Mouse (Mus musculus) cerebellum, adult 8-10 months (tissue): ENCODE results near the gene Ippk.

Experiments
- DNase-seq: peaks from one replicate; pipeline ENCODE4 v3.0.0; 2022

Ippk gene

GRCm38 (mm10) chr13:49433268-49434029, 12.4 kb downstream of the Ippk start:
- DNase-seq: no peak

- DNase-seq: no peak
Observed at GRCm38 (mm10) chr13:49435745-49436144, 14.7 kb downstream of the Ippk start.

- no peak for DNase-seq
Observed at GRCm38 (mm10) chr13:49436170-49436569, 15.1 kb downstream of the Ippk start.

- DNase-seq: no peak
Observed at GRCm38 (mm10) chr13:49444451-49444850, 23.4 kb downstream of the Ippk start.

- peak; percentile 73 for DNase-seq
Observed at GRCm38 (mm10) chr13:49449318-49449749, 28.3 kb downstream of the Ippk start.

GRCm38 (mm10) chr13:49460276-49460675, 39.2 kb downstream of the Ippk start:
- DNase-seq: no peak

GRCm38 (mm10) chr13:49460692-49461414, 39.8 kb downstream of the Ippk start:
- DNase-seq: no peak

GRCm38 (mm10) chr13:49461458-49462132, 40.5 kb downstream of the Ippk start:
- no peak for DNase-seq

- no peak for DNase-seq
Observed at GRCm38 (mm10) chr13:49462921-49463320, 41.9 kb downstream of the Ippk start.

- DNase-seq: no peak
Observed at GRCm38 (mm10) chr13:49465875-49466274, 44.8 kb downstream of the Ippk start.

GRCm38 (mm10) chr13:49466393-49467075, 45.5 kb downstream of the Ippk start:
- DNase-seq: no peak

GRCm38 (mm10) chr13:49467585-49467984, 46.5 kb downstream of the Ippk start:
- no peak for DNase-seq

- DNase-seq: no peak
Observed at GRCm38 (mm10) chr13:49469002-49469401, 48.0 kb downstream of the Ippk start.

- DNase-seq: no peak
Observed at GRCm38 (mm10) chr13:49470319-49470718, 49.3 kb downstream of the Ippk start.

GRCm38 (mm10) chr13:49470806-49471205, 49.8 kb downstream of the Ippk start:
- DNase-seq: no peak

GRCm38 (mm10) chr13:49471981-49472675, 51.1 kb downstream of the Ippk start:
- DNase-seq: no peak

- DNase-seq: no peak
Observed at GRCm38 (mm10) chr13:49472676-49473005, 51.6 kb downstream of the Ippk start.

GRCm38 (mm10) chr13:49477887-49478286, 56.8 kb downstream of the Ippk start:
- no peak for DNase-seq

GRCm38 (mm10) chr13:49478851-49479374, 57.9 kb downstream of the Ippk start:
- DNase-seq: no peak

GRCm38 (mm10) chr13:49479399-49479798, 58.4 kb downstream of the Ippk start:
- DNase-seq: no peak

GRCm38 (mm10) chr13:49480057-49480456, 59.0 kb downstream of the Ippk start:
- DNase-seq: peak; percentile 43

GRCm38 (mm10) chr13:49480551-49480950, 59.5 kb downstream of the Ippk start:
- DNase-seq: peak; percentile 32
